Mouse (Mus musculus) forebrain, postnatal 0 days (tissue): Measurements from ENCODE around the gene Sun2. TPM values are rescaled to one million over a fixed set of nuclear protein-coding genes. Genes with fewer than 3 reads are reported as not detected.

Experiments used
- ATAC-seq: fragments of 200-750 bp; cut with Nextera tagmentation; 2 replicates; pipeline ENCODE4 v1.8.0; 2017; ENCODE audit warnings: mild to moderate bottlenecking, moderate library complexity
- DNase-seq: peaks from one replicate; pipeline ENCODE4 v3.0.0-alpha.2; 2015
- H3K27ac ChIP-seq: fragments of 300-500 bp; sonication (generic); 2 replicates; pipeline ENCODE4 v1.5.1; 2014; ENCODE audit warnings: low read depth, mild to moderate bottlenecking, antibody characterized with exemption, low read length, moderate library complexity, mixed read lengths
- H3K27me3 ChIP-seq: fragments of 300-500 bp; sonication (generic); 2 replicates; pipeline ENCODE4 v1.6.1; 2014; ENCODE audit warnings: mild to moderate bottlenecking, low read length, mixed read lengths; ENCODE audit not compliant: insufficient read depth
- H3K36me3 ChIP-seq: fragments of 300-500 bp; sonication (generic); 2 replicates; pipeline ENCODE4 v1.6.1; 2014; ENCODE audit warnings: mild to moderate bottlenecking, moderate library complexity; ENCODE audit not compliant: insufficient read depth
- H3K4me1 ChIP-seq: fragments of 300-500 bp; sonication (generic); 2 replicates; pipeline ENCODE4 v1.6.1; 2014; ENCODE audit warnings: antibody characterized with exemption; ENCODE audit not compliant: insufficient read depth
- H3K4me2 ChIP-seq: fragments of 300-500 bp; sonication (generic); 2 replicates; pipeline ENCODE4 v1.6.1; 2014; ENCODE audit warnings: low read depth, mild to moderate bottlenecking, moderate library complexity
- H3K4me3 ChIP-seq: fragments of 300-500 bp; sonication (generic); 2 replicates; pipeline ENCODE4 v1.5.1; 2014; ENCODE audit warnings: low read depth, low read length, mixed read lengths
- H3K9ac ChIP-seq: fragments of 300-500 bp; sonication (generic); 2 replicates; pipeline ENCODE4 v1.6.1; 2014; ENCODE audit warnings: mild to moderate bottlenecking
- H3K9me3 ChIP-seq: fragments of 300-500 bp; sonication (generic); 2 replicates; pipeline ENCODE4 v1.6.1; 2016; ENCODE audit warnings: low read length
- CTCF ChIP-seq: sonication (generic); IDR thresholded peaks from 2 replicates; pipeline ENCODE4 v1.5.1; 2016; ENCODE audit warnings: antibody characterized with exemption, control low read depth, low read depth
- WGBS: fragments of 180-500 bp; shearing (Covaris S2); extraction: QIAGEN DNeasy Blood & Tissue Kit; methylation state at CpG from one replicate; pipeline ENCODE4 v1.1.7; 2014; 5-methylcytosine and 5-hydroxymethylcytosine counted together
- polyA plus RNA-seq: library from polyadenylated mRNA; unstranded; fragments of >200 nt; fragmentation: Nextera tagmentation; extraction: Ambion mirVana; gene quantifications from 2 replicates; pipeline ENCODE4 v1.2.1, GENCODE M21; 2015
- total RNA-seq: library from RNA; depleted of rRNA; stranded (reverse); fragments of >200 nt; gene quantifications from 2 replicates; pipeline ENCODE4 v1.2.3, GENCODE M21; 2014; rRNA removed

Gene Sun2
- total RNA-seq (43.0 and 56.4 TPM in 2 replicates), polyA plus RNA-seq (2.3 and 3.7 TPM in 2 replicates)

DNA sequence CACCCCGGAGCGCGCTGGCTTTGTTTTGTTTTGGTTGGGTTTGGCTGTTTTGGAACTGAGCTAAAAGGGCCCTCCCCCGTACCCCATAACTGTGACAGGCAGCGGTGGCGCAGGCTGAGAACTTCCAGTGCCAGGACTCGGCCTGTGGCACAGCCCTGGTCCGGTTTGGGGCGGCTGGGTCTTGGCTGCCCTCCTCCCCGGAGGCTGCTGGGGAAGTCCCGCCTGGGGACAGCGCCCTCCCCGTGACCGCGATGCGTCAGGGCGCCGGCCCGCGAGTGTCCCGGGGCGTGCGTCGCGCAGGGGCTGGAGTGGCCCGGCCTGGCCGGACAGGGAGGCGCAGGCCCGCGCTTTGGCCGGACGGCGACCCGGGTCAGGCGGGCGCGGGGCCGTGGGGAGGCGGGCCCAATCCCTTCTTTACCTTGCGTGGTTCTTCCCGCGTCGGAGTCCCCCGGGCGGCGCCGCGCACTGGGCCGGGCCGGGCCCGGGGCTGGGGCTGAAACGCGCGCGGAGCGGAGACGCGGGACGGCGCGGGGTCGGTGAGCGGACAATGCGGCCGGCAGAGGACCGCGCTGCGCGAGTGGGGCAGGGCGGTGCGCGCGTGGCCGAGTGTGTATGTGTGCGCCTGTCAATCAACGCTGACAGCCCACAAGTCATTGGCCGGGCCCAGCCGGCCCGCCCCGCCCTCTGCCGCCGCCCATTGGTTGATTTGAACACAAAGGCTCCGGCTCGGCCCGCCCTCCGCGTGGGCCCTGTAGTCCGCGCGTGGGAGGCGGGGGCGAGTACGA lies at the start of gene Sun2:
Gene Sun2, minus strand, starts transcription at position 616 of the 785 bp plus-strand sequence.
- 0 out of 2 replicates have a peak, but pooled peaks have one; percentile 1 for TF ChIP-seq CTCF
- DNase-seq (peak; percentile 95), ATAC-seq (peak; percentile 97)
- H3K4me3 ChIP-seq, result peak within 1 kb of the TSS; percentile 99
- H3K4me1 ChIP-seq, result peaks cover 13% of the 10 kb centered on the region; the same call in 1 of the 2 replicates
- peaks cover 26% of the 10 kb centered on the region for H3K36me3 ChIP-seq
- H3K9me3 ChIP-seq, result no peaks in the 10 kb centered on the region
- H3K4me2 ChIP-seq, result peak within 1 kb of the TSS; percentile 58
- peak within 1 kb of the TSS; percentile 66 for H3K27ac ChIP-seq
- WGBS, result 3% methylated on average over 87 of the region's 93 CpGs
- H3K9ac ChIP-seq, result peak within 1 kb of the TSS; percentile 93
- no peaks in the 10 kb centered on the region for H3K27me3 ChIP-seq

DNA sequence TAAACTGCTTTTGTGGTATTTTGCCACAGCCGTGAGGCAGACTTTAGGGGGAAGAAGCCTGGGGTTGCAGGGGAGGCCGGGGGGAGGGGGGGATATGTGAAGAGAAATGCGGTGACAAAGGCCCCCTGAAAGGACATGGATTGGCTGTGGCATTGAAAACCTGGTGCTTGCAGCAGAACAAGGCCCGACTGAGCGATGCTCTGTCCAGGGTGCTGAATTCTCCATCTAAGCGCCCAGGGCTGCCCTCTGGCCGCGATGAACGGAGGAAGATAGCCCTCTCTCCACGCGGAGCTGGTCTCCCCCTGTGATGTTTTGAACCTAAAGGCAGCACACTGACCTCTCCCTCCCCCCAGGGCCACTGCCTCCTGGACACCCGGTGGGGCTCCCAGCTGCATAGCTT lies 49.2 kb upstream of the Sun2 start:
- no peak overlapping the region for H3K9ac ChIP-seq
- no peaks in the 10 kb centered on the region for H3K27me3 ChIP-seq
- ATAC-seq (no peak), DNase-seq (no peak)
- H3K9me3 ChIP-seq, result no peaks in the 10 kb centered on the region
- H3K4me3 ChIP-seq, result no peak overlapping the region
- no peak overlapping the region for H3K4me2 ChIP-seq
- no peaks in the 10 kb centered on the region for H3K4me1 ChIP-seq
- WGBS, result 7% methylated on average over 12 of the region's 12 CpGs
- H3K36me3 ChIP-seq, result peaks cover 14% of the 10 kb centered on the region; the same call in 1 of the 2 replicates
- TF ChIP-seq CTCF, result no peak
- no peak overlapping the region for H3K27ac ChIP-seq

DNA sequence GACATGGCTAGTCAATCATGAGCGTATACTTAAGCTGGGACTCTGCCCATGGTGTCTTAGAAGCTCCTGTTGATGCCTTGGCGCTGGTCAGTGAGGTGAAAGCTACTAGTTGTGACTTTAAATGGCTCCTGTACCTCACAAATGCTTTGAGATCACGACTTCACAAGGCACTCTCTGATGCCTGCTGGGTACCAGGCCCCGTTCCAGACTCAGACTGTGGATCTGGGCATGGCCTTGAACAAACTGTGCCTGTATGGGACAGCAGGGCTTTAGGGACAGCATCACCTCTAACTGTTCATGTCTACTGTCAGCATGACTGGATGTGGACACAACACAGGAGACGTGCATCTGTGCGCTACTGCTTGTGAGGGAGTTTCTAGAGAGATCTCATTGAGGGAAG lies 48.6 kb upstream of the Sun2 start:
- Histone ChIP-seq H3K4me3 (no peak overlapping the region), H3K27ac (no peak overlapping the region), H3K27me3 (no peaks in the 10 kb centered on the region), H3K4me2 (no peak overlapping the region), H3K9ac (no peak overlapping the region), H3K4me1 (no peaks in the 10 kb centered on the region), H3K9me3 (no peaks in the 10 kb centered on the region), H3K36me3 (peaks cover 14% of the 10 kb centered on the region; the same call in 1 of the 2 replicates)
- ATAC-seq, result no peak
- TF ChIP-seq CTCF, result no peak
- DNase-seq, result no peak
- 85% methylated on average over 6 of the region's 6 CpGs for WGBS

DNA sequence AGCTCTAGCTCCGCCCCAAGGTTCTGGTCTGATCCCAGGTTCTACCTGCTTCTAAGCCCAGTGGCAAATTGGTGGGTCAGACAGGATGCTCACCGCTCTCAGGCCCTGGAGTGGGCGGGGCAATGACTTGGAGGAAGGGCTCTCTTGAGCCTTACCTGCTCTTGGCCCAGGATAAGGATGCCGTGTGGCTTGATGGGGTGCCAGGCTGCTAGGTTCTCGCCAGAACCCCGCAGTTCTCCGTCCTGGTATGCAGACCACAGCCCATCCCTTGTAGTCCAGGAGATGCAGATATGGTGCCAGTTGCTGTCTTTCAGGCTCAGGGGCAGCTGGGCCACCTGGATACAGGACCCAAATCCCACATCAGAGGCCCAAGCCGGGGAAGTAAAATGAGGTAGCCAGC lies 47.8 kb upstream of the Sun2 start:
- no peaks in the 10 kb centered on the region for H3K9me3 ChIP-seq
- DNase-seq, result no peak
- no peak overlapping the region for H3K9ac ChIP-seq
- no peak overlapping the region for H3K4me2 ChIP-seq
- no peak for ATAC-seq
- peaks cover 14% of the 10 kb centered on the region; the same call in 1 of the 2 replicates for H3K36me3 ChIP-seq
- no peaks in the 10 kb centered on the region for H3K27me3 ChIP-seq
- H3K27ac ChIP-seq, result no peak overlapping the region
- 62% methylated on average over 8 of the region's 8 CpGs for WGBS
- no peak for TF ChIP-seq CTCF
- no peak overlapping the region for H3K4me3 ChIP-seq
- no peaks in the 10 kb centered on the region for H3K4me1 ChIP-seq

GRCm38 (mm10) chr15:79787815-79788214 lies 45.5 kb upstream of the Sun2 start:
- TF ChIP-seq CTCF, result no peak
- H3K27me3 ChIP-seq, result no peaks in the 10 kb centered on the region
- 40% methylated on average over 8 of the region's 8 CpGs for WGBS
- ATAC-seq (peak; percentile 55), DNase-seq (no peak)
- no peak overlapping the region for H3K9ac ChIP-seq
- no peak overlapping the region for H3K4me2 ChIP-seq
- H3K36me3 ChIP-seq, result 0 out of 2 replicates have a peak, but pooled peaks cover 3% of the 10 kb centered on the region
- H3K4me3 ChIP-seq, result no peak overlapping the region
- no peak overlapping the region for H3K27ac ChIP-seq
- no peaks in the 10 kb centered on the region for H3K9me3 ChIP-seq
- no peaks in the 10 kb centered on the region for H3K4me1 ChIP-seq

GRCm38 (mm10) chr15:79785056-79785455 lies 42.7 kb upstream of the Sun2 start:
- Histone ChIP-seq H3K9ac (no peak overlapping the region), H3K4me1 (no peaks in the 10 kb centered on the region), H3K4me2 (no peak overlapping the region), H3K27me3 (no peaks in the 10 kb centered on the region), H3K36me3 (0 out of 2 replicates have a peak, but pooled peaks cover 3% of the 10 kb centered on the region), H3K4me3 (no peak overlapping the region), H3K9me3 (no peaks in the 10 kb centered on the region), H3K27ac (no peak overlapping the region)
- TF ChIP-seq CTCF, result no peak
- no peak for DNase-seq
- WGBS, result 71% methylated on average over 1 of the region's 1 CpGs
- no peak for ATAC-seq

DNA sequence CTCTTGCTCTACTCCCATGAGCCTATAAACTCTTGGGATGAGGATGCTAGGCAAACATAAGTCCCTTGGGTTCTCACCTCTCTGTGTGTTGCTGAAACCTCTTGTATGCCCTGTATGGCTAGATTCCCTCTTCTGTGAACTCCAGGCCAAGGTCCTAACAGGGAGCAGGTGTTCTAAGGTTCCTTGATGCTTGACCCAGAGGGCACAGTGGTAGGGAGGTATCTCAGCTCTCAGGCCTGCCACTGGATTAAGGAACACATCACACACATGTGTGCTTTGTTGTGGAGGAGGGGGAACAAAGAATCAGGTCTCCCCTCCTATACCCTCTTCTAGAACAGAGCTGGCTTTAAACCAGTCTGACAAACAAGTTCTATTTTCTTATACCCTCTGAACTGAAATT lies 35.4 kb upstream of the Sun2 start, which contains the start of gene Dnal4:
Gene Dnal4, minus strand, starts transcription at position 101 of the 400 bp plus-strand sequence.
- H3K27me3 ChIP-seq, result no peaks in the 10 kb centered on the region
- DNase-seq, result no peak
- ATAC-seq, result no peak
- peaks cover 12% of the 10 kb centered on the region; the same call in 1 of the 2 replicates for H3K4me1 ChIP-seq
- H3K4me2 ChIP-seq, result no peak within 1 kb of the TSS
- H3K9ac ChIP-seq, result no peak within 1 kb of the TSS
- no peak for TF ChIP-seq CTCF
- no peaks in the 10 kb centered on the region for H3K9me3 ChIP-seq
- no peak within 1 kb of the TSS for H3K4me3 ChIP-seq
- H3K27ac ChIP-seq, result no peak within 1 kb of the TSS
- no peaks in the 10 kb centered on the region for H3K36me3 ChIP-seq
